Mouse (Mus musculus) embryonic facial prominence, embryonic 14.5 days (tissue): ENCODE measurements around the gene Olfr93. TPM values are rescaled to one million over a fixed set of nuclear protein-coding genes. Genes with fewer than 3 reads are reported as not detected.

Experiments used
- ATAC-seq: fragments of 200-750 bp; cut with Nextera tagmentation; 2 replicates; pipeline ENCODE4 v1.8.0; 2017; ENCODE audit warnings: low read depth, moderate number of reproducible peaks, moderate TSS enrichment
- DNase-seq: peaks from one replicate; pipeline ENCODE4 v3.0.0-alpha.2; 2015; ENCODE audit warnings: low spot score
- H3K27ac ChIP-seq: fragments of 300-500 bp; sonication (generic); replicated peaks from 2 replicates; pipeline ENCODE4 v1.5.1; 2014; ENCODE audit warnings: low read depth, mild to moderate bottlenecking, low read length, moderate library complexity
- H3K27me3 ChIP-seq: fragments of 300-500 bp; sonication (generic); replicated peaks from 2 replicates; pipeline ENCODE4 v1.6.1; 2014; ENCODE audit warnings: low read length; ENCODE audit not compliant: control insufficient read depth, insufficient read depth
- H3K36me3 ChIP-seq: fragments of 300-500 bp; sonication (generic); 2 replicates; pipeline ENCODE4 v1.6.1; 2014; ENCODE audit warnings: low read length, mixed read lengths; ENCODE audit not compliant: control insufficient read depth, insufficient read depth
- H3K4me1 ChIP-seq: fragments of 300-500 bp; sonication (generic); 2 replicates; pipeline ENCODE4 v1.6.1; 2014; ENCODE audit warnings: antibody characterized with exemption, low read length; ENCODE audit not compliant: control insufficient read depth, insufficient read depth
- H3K4me2 ChIP-seq: fragments of 300-500 bp; sonication (generic); 2 replicates; pipeline ENCODE4 v1.6.1; 2014; ENCODE audit warnings: low read depth, mild to moderate bottlenecking, low read length, moderate library complexity, mixed read lengths
- H3K4me3 ChIP-seq: fragments of 300-500 bp; sonication (generic); 2 replicates; pipeline ENCODE4 v1.5.1; 2014; ENCODE audit warnings: low read depth, mild to moderate bottlenecking, low read length
- H3K9ac ChIP-seq: fragments of 300-500 bp; sonication (generic); 2 replicates; pipeline ENCODE4 v1.6.1; 2014; ENCODE audit warnings: low read depth, mild to moderate bottlenecking, low read length, moderate library complexity, mixed read lengths
- H3K9me3 ChIP-seq: fragments of 300-500 bp; sonication (generic); 2 replicates; pipeline ENCODE4 v1.6.1; 2016; ENCODE audit warnings: low read length; ENCODE audit not compliant: control insufficient read depth
- WGBS: fragments of 180-500 bp; shearing (Covaris S2); extraction: QIAGEN DNeasy Blood & Tissue Kit; methylation state at CpG from one replicate; pipeline ENCODE4 v1.1.7; 2014; 5-methylcytosine and 5-hydroxymethylcytosine counted together
- polyA plus RNA-seq: library from polyadenylated mRNA; unstranded; fragments of >200 nt; fragmentation: Nextera tagmentation; extraction: Ambion mirVana; gene quantifications from 2 replicates; pipeline ENCODE4 v1.2.1, GENCODE M21; 2014

The Olfr93 gene
- polyA plus RNA-seq = not detected in 2 replicates

GRCm38 (mm10) chr17:37161394-37161793 is at the start of gene Olfr93:
Olfr93 (minus strand) TSS chr17:37161494.
- Histone ChIP-seq H3K36me3 (no peaks in the 10 kb centered on the region), H3K9ac (no peak within 1 kb of the TSS)
- ATAC-seq = no peak

GRCm38 (mm10) chr17:37203917-37204236 is 42.6 kb upstream of the Olfr93 start:
- Histone ChIP-seq H3K9me3 (no peaks in the 10 kb centered on the region), H3K4me3 (no peak overlapping the region), H3K9ac (no peak overlapping the region), H3K27ac (no peak overlapping the region), H3K4me2 (no peak overlapping the region), H3K36me3 (no peaks in the 10 kb centered on the region), H3K27me3 (no peaks in the 10 kb centered on the region), H3K4me1 (no peaks in the 10 kb centered on the region)
- 31% methylated on average over 3 of the region's 3 CpGs for WGBS
- DNase-seq (no peak), ATAC-seq (no peak)

More at GRCm38 (mm10) chr17:37161394-37161793, at the start of gene Olfr93:
- H3K4me3 ChIP-seq = no peak within 1 kb of the TSS
- H3K27ac ChIP-seq = no peak within 1 kb of the TSS
- DNase-seq = no peak
- no peak within 1 kb of the TSS for H3K4me2 ChIP-seq
- H3K4me1 ChIP-seq = no peaks in the 10 kb centered on the region
- no peaks in the 10 kb centered on the region for H3K9me3 ChIP-seq
- H3K27me3 ChIP-seq = no peaks in the 10 kb centered on the region

- no peaks in the 10 kb centered on the region for H3K9me3 ChIP-seq
- under 1% methylated on average over 4 of the region's 4 CpGs for WGBS
- H3K4me1 ChIP-seq = no peaks in the 10 kb centered on the region
- H3K9ac ChIP-seq = no peak overlapping the region
- H3K27me3 ChIP-seq = no peaks in the 10 kb centered on the region
- ATAC-seq (no peak), DNase-seq (peak; percentile 88)
- no peak overlapping the region for H3K27ac ChIP-seq
- H3K4me3 ChIP-seq = no peak overlapping the region
- H3K4me2 ChIP-seq = no peak overlapping the region
- H3K36me3 ChIP-seq = no peaks in the 10 kb centered on the region
Observed at GRCm38 (mm10) chr17:37203206-37203916, 42.1 kb upstream of the Olfr93 start.

- ATAC-seq = no peak
- WGBS = 58% methylated on average over 2 of the region's 2 CpGs
- Histone ChIP-seq H3K4me3 (no peak within 1 kb of the TSS), H3K4me2 (no peak within 1 kb of the TSS), H3K4me1 (no peaks in the 10 kb centered on the region), H3K27ac (no peak within 1 kb of the TSS), H3K9me3 (no peaks in the 10 kb centered on the region), H3K36me3 (no peaks in the 10 kb centered on the region), H3K27me3 (peaks cover 23% of the 10 kb centered on the region), H3K9ac (no peak within 1 kb of the TSS)
- DNase-seq = no peak
Observed at GRCm38 (mm10) chr17:37200894-37201293, 39.6 kb upstream of the Olfr93 start, which contains the start of gene Olfr94. Olfr94 (minus strand) TSS chr17:37200994.

- Histone ChIP-seq H3K9ac (peak overlapping the region; percentile 42), H3K27ac (no peak overlapping the region), H3K4me3 (peak overlapping the region; percentile 54), H3K27me3 (peaks cover 30% of the 10 kb centered on the region), H3K36me3 (no peaks in the 10 kb centered on the region), H3K4me2 (peak overlapping the region; percentile 93), H3K4me1 (no peaks in the 10 kb centered on the region), H3K9me3 (no peaks in the 10 kb centered on the region)
- 2% methylated on average over 49 of the region's 77 CpGs for WGBS
- ATAC-seq (peak; percentile 80), DNase-seq (peak; percentile 12)
Observed at GRCm38 (mm10) chr17:37196845-37197724, 35.8 kb upstream of the Olfr93 start.

GRCm38 (mm10) chr17:37194782-37195181 is 33.5 kb upstream of the Olfr93 start:
- H3K27ac ChIP-seq = no peak overlapping the region
- no peak overlapping the region for H3K9ac ChIP-seq
- WGBS = 83% methylated on average over 5 of the region's 5 CpGs
- H3K4me2 ChIP-seq = no peak overlapping the region
- ATAC-seq (no peak), DNase-seq (no peak)
- no peaks in the 10 kb centered on the region for H3K9me3 ChIP-seq
- no peaks in the 10 kb centered on the region for H3K36me3 ChIP-seq
- peaks cover 30% of the 10 kb centered on the region for H3K27me3 ChIP-seq
- H3K4me3 ChIP-seq = no peak overlapping the region
- H3K4me1 ChIP-seq = no peaks in the 10 kb centered on the region

- no peak for DNase-seq
- no peaks in the 10 kb centered on the region for H3K9me3 ChIP-seq
- H3K9ac ChIP-seq = no peak within 1 kb of the TSS
- H3K4me1 ChIP-seq = no peaks in the 10 kb centered on the region
- no peak within 1 kb of the TSS for H3K27ac ChIP-seq
- no peaks in the 10 kb centered on the region for H3K36me3 ChIP-seq
- H3K27me3 ChIP-seq = peaks cover 30% of the 10 kb centered on the region
- no peak for ATAC-seq
- no peak within 1 kb of the TSS for H3K4me3 ChIP-seq
- WGBS = 86% methylated on average over 2 of the region's 2 CpGs
- no peak within 1 kb of the TSS for H3K4me2 ChIP-seq
Observed at GRCm38 (mm10) chr17:37193656-37194055, 32.4 kb upstream of the Olfr93 start, which contains the start of gene Ubd. Ubd (plus strand) TSS chr17:37193892.

GRCm38 (mm10) chr17:37193032-37193431 is 31.7 kb upstream of the Olfr93 start:
- no peak for DNase-seq
- Histone ChIP-seq H3K9ac (no peak overlapping the region), H3K27ac (no peak overlapping the region), H3K9me3 (no peaks in the 10 kb centered on the region), H3K4me3 (no peak overlapping the region), H3K27me3 (peaks cover 29% of the 10 kb centered on the region), H3K4me2 (no peak overlapping the region), H3K36me3 (no peaks in the 10 kb centered on the region), H3K4me1 (no peaks in the 10 kb centered on the region)
- no peak for ATAC-seq
